Comparison of ENCODE assay signal across 27 mouse cellular contexts in genomic region chr2:180053001-180053400, GRCm38 (mm10). TPM values are rescaled to one million over a fixed set of nuclear protein-coding genes. Genes with fewer than 3 reads are reported as not detected.
A peak's percentile ranks its signal among the peaks of the same experiment; 100 is the strongest.
DNase-seq lines count a peak whose midpoint lies in the region; ATAC-seq and TF ChIP-seq lines count a peak whose summit lies in the region.
"Had no signal": no experiment of that assay in that cellular context is flagged by ENCODE, and none has a peak within 500 bp of the region (broad histone marks: within the 10 kb centered on the region; RNA-seq: fewer than 3 reads in every experiment).

No protein-coding gene starts in this region.

- no peak for ATAC-seq in kidney, embryonic 15.5 days (replicated peaks; ENCODE audit: low FRiP score)
- ATAC-seq: CD4-positive, CD25-positive, alpha-beta regulatory T cell, adult 4 months; forebrain, embryonic 13.5 days; forebrain, embryonic 16.5 days had no signal

- H3K4me3 ChIP-seq in gastrocnemius, adult 2 months, result no peak overlapping the region
- no peak overlapping the region for H3K4me3 ChIP-seq in kidney, adult 2 months (ENCODE audit: insufficient read depth, low read depth, low read length)
- H3K4me3 ChIP-seq in kidney, embryonic 15.5 days (replicated peaks), result no peak overlapping the region
- H3K4me3 ChIP-seq: forebrain, embryonic 10.5 days; forebrain, embryonic 13.5 days; hindbrain, embryonic 12.5 days; hindbrain, embryonic 15.5 days had no signal

- TF ChIP-seq CTCF in gastrocnemius, adult 2 months (IDR thresholded peaks at IDR 0.05), result no peak
- no peak for TF ChIP-seq CTCF in kidney, adult 2 months (conservative IDR thresholded peaks at IDR 0.05; ENCODE audit: insufficient read depth, insufficient read length, low read depth, low read length)

- no peaks in the 10 kb centered on the region for H3K9me3 ChIP-seq in kidney, embryonic 15.5 days (replicated peaks)
- H3K9me3 ChIP-seq: forebrain, embryonic 10.5 days; forebrain, embryonic 13.5 days; hindbrain, embryonic 12.5 days; hindbrain, embryonic 15.5 days had no signal

- 68% methylated on average over 9 of the region's 9 CpGs for WGBS in kidney, adult 2 months
- 90% methylated on average over 9 of the region's 9 CpGs for WGBS in kidney, embryonic 15.5 days

- no peaks in the 10 kb centered on the region for H3K27me3 ChIP-seq in kidney, adult 2 months (replicated peaks; ENCODE audit: control insufficient read depth, insufficient read depth, low read length)
- no peaks in the 10 kb centered on the region for H3K27me3 ChIP-seq in kidney, embryonic 15.5 days
- H3K27me3 ChIP-seq: forebrain, embryonic 13.5 days; hindbrain, embryonic 12.5 days; hindbrain, embryonic 15.5 days had no signal

- no peaks in the 10 kb centered on the region for H3K4me1 ChIP-seq in kidney, adult 2 months (ENCODE audit: control insufficient read depth, insufficient read depth, low read length)
- H3K4me1 ChIP-seq in kidney, embryonic 15.5 days, result peaks cover 9% of the 10 kb centered on the region; the same call in 1 of the 2 replicates
- H3K4me1 ChIP-seq: forebrain, embryonic 13.5 days had no signal

- intact Hi-C loops in gastrocnemius, adult 2 months (cut with DNase I), result no loop called here

- DNase-seq in gastrocnemius, adult 2 months, result peak; percentile 68
- DNase-seq in gastrocnemius, postnatal 25 days, result no peak
- DNase-seq in kidney, adult 2 months, result peak; percentile 78
- DNase-seq in kidney, adult 9 months, result peak; percentile 70
- DNase-seq in kidney, postnatal 14 days, result peak; percentile 37
- DNase-seq in cerebellum, postnatal 36 days, result no peak
- DNase-seq in adrenal gland, postnatal 10 days, result no peak
- DNase-seq: adrenal gland, adult 2 months; adrenal gland, postnatal 25 days; cerebellum, adult 11-12 months; cerebellum, adult 8-10 months; cerebellum, postnatal 10 days had no signal

- no peak overlapping the region for H3K9ac ChIP-seq in kidney, embryonic 15.5 days
- H3K9ac ChIP-seq: forebrain, embryonic 13.5 days; hindbrain, embryonic 12.5 days; hindbrain, embryonic 15.5 days had no signal

- no peak overlapping the region for H3K4me2 ChIP-seq in kidney, embryonic 15.5 days
- H3K4me2 ChIP-seq: forebrain, embryonic 13.5 days; heart, embryonic 11.5 days; hindbrain, embryonic 12.5 days; hindbrain, embryonic 15.5 days had no signal

- 0 out of 2 replicates have a peak, but pooled peaks cover 2% of the 10 kb centered on the region for H3K36me3 ChIP-seq in kidney, adult 2 months (ENCODE audit: control insufficient read depth, insufficient read depth, low read length)
- peaks cover 56% of the 10 kb centered on the region for H3K36me3 ChIP-seq in kidney, embryonic 15.5 days

- H3K27ac ChIP-seq in gastrocnemius, adult 2 months, result no peak overlapping the region
- no peak overlapping the region for H3K27ac ChIP-seq in kidney, adult 2 months (ENCODE audit: insufficient read depth, low read depth, low read length)
- H3K27ac ChIP-seq in kidney, embryonic 15.5 days, result no peak overlapping the region
- H3K27ac ChIP-seq: forebrain, embryonic 10.5 days; forebrain, embryonic 13.5 days; hindbrain, embryonic 12.5 days; hindbrain, embryonic 15.5 days had no signal

- no peak for TF ChIP-seq POLR2A in kidney, adult 2 months (IDR thresholded peaks at IDR 0.05; ENCODE audit: low read depth, low read length)

RNA-seq across cellular contexts. Expression of gene Ss18l1, which starts 10.7 kb away (rescaled TPM):
- 1 to 10 TPM; 1.9 to 2.7 TPM for total RNA-seq in gastrocnemius, adult 2 months (2021)
- 1 to 10 TPM; 1.7 to 2.2 TPM for total RNA-seq in gastrocnemius, postnatal 25 days (2021)
- 6.7 and 7.5 TPM in 2 replicates for polyA plus RNA-seq in kidney, adult 2 months (2012; rRNA removed)
- 6.3 and 6.4 TPM in 2 replicates for polyA plus RNA-seq in kidney, embryonic 15.5 days (2015; fragmentation: Nextera tagmentation; extraction: Ambion mirVana)
- 1 to 10 TPM; 5.1 to 5.9 TPM for total RNA-seq in adrenal gland, postnatal 10 days (2021)

RNA-seq across cellular contexts. Expression of gene Psma7, which starts 10.8 kb away (rescaled TPM):
- total RNA-seq in gastrocnemius, adult 2 months (2021), result 100 to 1,000 TPM; 135 to 160 TPM
- 100 to 1,000 TPM; 115 to 123 TPM for total RNA-seq in gastrocnemius, postnatal 25 days (2021)
- 156 and 185 TPM in 2 replicates for polyA plus RNA-seq in kidney, adult 2 months (2012; rRNA removed)
- 615 and 646 TPM in 2 replicates for polyA plus RNA-seq in kidney, embryonic 15.5 days (2015; fragmentation: Nextera tagmentation; extraction: Ambion mirVana)
- 100 to 1,000 TPM; 216 to 235 TPM for total RNA-seq in adrenal gland, postnatal 10 days (2021)

RNA-seq across cellular contexts. Expression of gene Mtg2, which starts 17.4 kb away (rescaled TPM):
- 10 to 100 TPM; 13.0 to 17.4 TPM for total RNA-seq in gastrocnemius, adult 2 months (2021)
- 10 to 100 TPM; 12.5 to 13.2 TPM for total RNA-seq in gastrocnemius, postnatal 25 days (2021)
- polyA plus RNA-seq in kidney, adult 2 months (2012; rRNA removed), result 24.3 and 26.2 TPM in 2 replicates
- 26.4 TPM in 2 replicates for polyA plus RNA-seq in kidney, embryonic 15.5 days (2015; fragmentation: Nextera tagmentation; extraction: Ambion mirVana)
- 10 to 100 TPM; 13.1 to 18.9 TPM for total RNA-seq in adrenal gland, postnatal 10 days (2021)

RNA-seq across cellular contexts. Expression of gene Lsm14b, which starts 28.2 kb away (rescaled TPM):
- total RNA-seq in gastrocnemius, adult 2 months (2021), result 10 to 100 TPM; 46.2 to 48.3 TPM
- total RNA-seq in gastrocnemius, postnatal 25 days (2021), result 10 to 100 TPM; 39.7 to 43.9 TPM
- 27.2 and 29.5 TPM in 2 replicates for polyA plus RNA-seq in kidney, adult 2 months (2012; rRNA removed)
- polyA plus RNA-seq in kidney, embryonic 15.5 days (2015; fragmentation: Nextera tagmentation; extraction: Ambion mirVana), result 9.5 and 10.1 TPM in 2 replicates
- total RNA-seq in adrenal gland, postnatal 10 days (2021), result 10 to 100 TPM; 33.2 to 35.9 TPM

RNA-seq across cellular contexts. Expression of gene Hrh3, which starts 51.3 kb away (rescaled TPM):
- total RNA-seq in gastrocnemius, adult 2 months (2021), result not detected
- total RNA-seq in gastrocnemius, postnatal 25 days (2021), result not detected
- polyA plus RNA-seq in kidney, adult 2 months (2012; rRNA removed), result 0.08 and 0.17 TPM in 2 replicates
- polyA plus RNA-seq in kidney, embryonic 15.5 days (2015; fragmentation: Nextera tagmentation; extraction: Ambion mirVana), result not detected in 2 replicates
- under 1 TPM; 0.09 to 0.76 TPM for total RNA-seq in adrenal gland, postnatal 10 days (2021)
- total RNA-seq: adrenal gland, adult 2 months; gastrocnemius, adult 8-10 months; heart, postnatal 25 days; hematopoietic stem cell, adult 5-6 weeks; MEL had no signal
- polyA plus RNA-seq: C2C12; CD4-positive, CD25-positive, alpha-beta regulatory T cell, adult 4 months; heart, embryonic 11.5 days; heart, embryonic 14.5 days; heart, postnatal 0 days had no signal

Comparison
In these comparisons a context has a peak if more than half of its experiments do, and no peak if none do; other contexts are left out.
1. DNase-seq: peak in gastrocnemius, adult 2 months (single experiment), kidney, adult 2 months (single experiment), kidney, adult 9 months (single experiment) and kidney, postnatal 14 days (single experiment); none in gastrocnemius, postnatal 25 days (single experiment), cerebellum, postnatal 36 days (0 of 2) and adrenal gland, postnatal 10 days (single experiment).